Mouse (Mus musculus): ENCODE measurements around the gene Cux2. TPM values are rescaled to one million over a fixed set of nuclear protein-coding genes. Genes with fewer than 3 reads are reported as not detected.
A peak's percentile ranks its signal among the peaks of the same experiment; 100 is the strongest.

The Cux2 gene
- polyA plus RNA-seq, 1 experiment from 2014 or later, result 9.0 TPM

GRCm38 (mm10) chr5:121842665-121843118 is 207.2 kb downstream of the Cux2 start:
- Histone ChIP-seq H3K36me3 (ENCODE audit: control insufficient read depth, insufficient read depth, low read length) (no peaks in the 10 kb centered on the region), H3K4me1 (ENCODE audit: control insufficient read depth, insufficient read depth, low read length) (peaks cover 10% of the 10 kb centered on the region; the same call in 1 of the 2 replicates), H3K9ac (replicated peaks; ENCODE audit: low read depth, low read length) (0 out of 2 replicates have a peak overlapping the region, but pooled peaks have one; percentile 22), H3K4me2 (replicated peaks; ENCODE audit: low read depth, low read length) (peak overlapping the region; percentile 64), H3K27me3 (ENCODE audit: control insufficient read depth, insufficient read depth, low read length) (no peaks in the 10 kb centered on the region), H3K4me3 (ENCODE audit: low read depth, low read length) (peak overlapping the region; percentile 44), H3K27ac (ENCODE audit: low read length) (no peak overlapping the region), H3K9me3 (ENCODE audit: control insufficient read depth, low read depth, low read length) (no peaks in the 10 kb centered on the region)
- ATAC-seq (ENCODE audit: insufficient number of reproducible peaks, insufficient read depth, low FRiP score, low read depth), result peak; percentile 68; the same call in 1 of the 2 replicates
- WGBS, result under 1% methylated on average over 33 of the region's 33 CpGs

- Histone ChIP-seq H3K27me3 (ENCODE audit: control insufficient read depth, insufficient read depth, low read length) (no peaks in the 10 kb centered on the region), H3K9me3 (ENCODE audit: control insufficient read depth, low read depth, low read length) (no peaks in the 10 kb centered on the region), H3K4me2 (replicated peaks; ENCODE audit: low read depth, low read length) (0 out of 2 replicates have a peak overlapping the region, but pooled peaks have one; percentile 64), H3K4me1 (ENCODE audit: control insufficient read depth, insufficient read depth, low read length) (peaks cover 14% of the 10 kb centered on the region; the same call in 1 of the 2 replicates), H3K36me3 (ENCODE audit: control insufficient read depth, insufficient read depth, low read length) (no peaks in the 10 kb centered on the region), H3K4me3 (ENCODE audit: low read depth, low read length) (no peak overlapping the region), H3K9ac (replicated peaks; ENCODE audit: low read depth, low read length) (no peak overlapping the region), H3K27ac (ENCODE audit: low read length) (no peak overlapping the region)
- 40% methylated on average over 10 of the region's 10 CpGs for WGBS
- no peak for ATAC-seq (ENCODE audit: insufficient number of reproducible peaks, insufficient read depth, low FRiP score, low read depth)
Observed at GRCm38 (mm10) chr5:121841973-121842372, 207.9 kb downstream of the Cux2 start.

GRCm38 (mm10) chr5:121841516-121841915 is 208.4 kb downstream of the Cux2 start:
- no peak for ATAC-seq (ENCODE audit: insufficient number of reproducible peaks, insufficient read depth, low FRiP score, low read depth)
- Histone ChIP-seq H3K9ac (replicated peaks; ENCODE audit: low read depth, low read length) (no peak overlapping the region), H3K9me3 (ENCODE audit: control insufficient read depth, low read depth, low read length) (no peaks in the 10 kb centered on the region), H3K4me2 (replicated peaks; ENCODE audit: low read depth, low read length) (no peak overlapping the region), H3K27ac (ENCODE audit: low read length) (no peak overlapping the region), H3K4me1 (ENCODE audit: control insufficient read depth, insufficient read depth, low read length) (peaks cover 14% of the 10 kb centered on the region; the same call in 1 of the 2 replicates), H3K4me3 (ENCODE audit: low read depth, low read length) (no peak overlapping the region), H3K36me3 (ENCODE audit: control insufficient read depth, insufficient read depth, low read length) (no peaks in the 10 kb centered on the region), H3K27me3 (ENCODE audit: control insufficient read depth, insufficient read depth, low read length) (no peaks in the 10 kb centered on the region)
- 92% methylated on average over 9 of the region's 9 CpGs for WGBS

GRCm38 (mm10) chr5:121839128-121839473 is 210.8 kb downstream of the Cux2 start:
- Histone ChIP-seq H3K9me3 (ENCODE audit: control insufficient read depth, low read depth, low read length) (no peaks in the 10 kb centered on the region), H3K9ac (replicated peaks; ENCODE audit: low read depth, low read length) (peak overlapping the region; percentile 37; the same call in 1 of the 2 replicates), H3K27ac (ENCODE audit: low read length) (peak overlapping the region; percentile 74), H3K36me3 (ENCODE audit: control insufficient read depth, insufficient read depth, low read length) (no peaks in the 10 kb centered on the region), H3K4me2 (replicated peaks; ENCODE audit: low read depth, low read length) (peak overlapping the region; percentile 88), H3K4me3 (ENCODE audit: low read depth, low read length) (peak overlapping the region; percentile 84), H3K4me1 (ENCODE audit: control insufficient read depth, insufficient read depth, low read length) (peaks cover 32% of the 10 kb centered on the region), H3K27me3 (ENCODE audit: control insufficient read depth, insufficient read depth, low read length) (no peaks in the 10 kb centered on the region)
- ATAC-seq (ENCODE audit: insufficient number of reproducible peaks, insufficient read depth, low FRiP score, low read depth), result no peak
- WGBS, result 23% methylated on average over 7 of the region's 7 CpGs

- Histone ChIP-seq H3K4me2 (replicated peaks; ENCODE audit: low read depth, low read length) (peak overlapping the region; percentile 88), H3K27ac (ENCODE audit: low read length) (peak overlapping the region; percentile 74), H3K36me3 (ENCODE audit: control insufficient read depth, insufficient read depth, low read length) (no peaks in the 10 kb centered on the region), H3K4me1 (ENCODE audit: control insufficient read depth, insufficient read depth, low read length) (peaks cover 37% of the 10 kb centered on the region), H3K4me3 (ENCODE audit: low read depth, low read length) (peak overlapping the region; percentile 84), H3K9me3 (ENCODE audit: control insufficient read depth, low read depth, low read length) (no peaks in the 10 kb centered on the region), H3K27me3 (ENCODE audit: control insufficient read depth, insufficient read depth, low read length) (no peaks in the 10 kb centered on the region), H3K9ac (replicated peaks; ENCODE audit: low read depth, low read length) (peak overlapping the region; percentile 37)
- no peak for ATAC-seq (ENCODE audit: insufficient number of reproducible peaks, insufficient read depth, low FRiP score, low read depth)
- 3% methylated on average over 46 of the region's 46 CpGs for WGBS
Observed at GRCm38 (mm10) chr5:121838341-121839127, 211.4 kb downstream of the Cux2 start.

- H3K4me1 ChIP-seq (ENCODE audit: control insufficient read depth, insufficient read depth, low read length), result peaks cover 44% of the 10 kb centered on the region
- 1% methylated on average over 35 of the region's 35 CpGs for WGBS
- H3K36me3 ChIP-seq (ENCODE audit: control insufficient read depth, insufficient read depth, low read length), result no peaks in the 10 kb centered on the region
- H3K4me3 ChIP-seq (ENCODE audit: low read depth, low read length), result peak within 1 kb of the TSS; percentile 84
- no peaks in the 10 kb centered on the region for H3K27me3 ChIP-seq (ENCODE audit: control insufficient read depth, insufficient read depth, low read length)
- peak within 1 kb of the TSS; percentile 64 for H3K9ac ChIP-seq (replicated peaks; ENCODE audit: low read depth, low read length)
- ATAC-seq (ENCODE audit: insufficient number of reproducible peaks, insufficient read depth, low FRiP score, low read depth), result 0 out of 2 replicates have a peak, but pooled peaks have one; percentile 1
- peak within 1 kb of the TSS; percentile 88 for H3K4me2 ChIP-seq (replicated peaks; ENCODE audit: low read depth, low read length)
- no peaks in the 10 kb centered on the region for H3K9me3 ChIP-seq (ENCODE audit: control insufficient read depth, low read depth, low read length)
- H3K27ac ChIP-seq (ENCODE audit: low read length), result peak within 1 kb of the TSS; percentile 81
Observed at GRCm38 (mm10) chr5:121837441-121838340, 212.2 kb downstream of the Cux2 start, which contains the start of gene Sh2b3. TSS of gene Sh2b3 (minus strand) at chr5:121837646.

- Histone ChIP-seq H3K9ac (replicated peaks; ENCODE audit: low read depth, low read length) (peak overlapping the region; percentile 64), H3K4me3 (ENCODE audit: low read depth, low read length) (peak overlapping the region; percentile 84), H3K27ac (ENCODE audit: low read length) (peak overlapping the region; percentile 81), H3K9me3 (ENCODE audit: control insufficient read depth, low read depth, low read length) (no peaks in the 10 kb centered on the region), H3K4me1 (ENCODE audit: control insufficient read depth, insufficient read depth, low read length) (peaks cover 43% of the 10 kb centered on the region), H3K4me2 (replicated peaks; ENCODE audit: low read depth, low read length) (peak overlapping the region; percentile 88), H3K27me3 (ENCODE audit: control insufficient read depth, insufficient read depth, low read length) (no peaks in the 10 kb centered on the region), H3K36me3 (ENCODE audit: control insufficient read depth, insufficient read depth, low read length) (no peaks in the 10 kb centered on the region)
- WGBS, result under 1% methylated on average over 72 of the region's 77 CpGs
- peak; percentile 80 for ATAC-seq (ENCODE audit: insufficient number of reproducible peaks, insufficient read depth, low FRiP score, low read depth)
Observed at GRCm38 (mm10) chr5:121836692-121837415, 213.0 kb downstream of the Cux2 start.

All from stomach, embryonic 14.5 days (tissue).